Mouse (Mus musculus) CD8-positive naive resting alpha-beta T cell, adult 2 months (primary cell): Measurements from ENCODE around the gene Trp53i13.

ENCODE experiments used
- DNase-seq, 2 experiments: peaks; one replicate each; pipeline ENCODE4 v3.0.0; 2022; ENCODE audit warnings: low read depth in 2 of 2, low spot score in 2 of 2

The Trp53i13 gene

DNA sequence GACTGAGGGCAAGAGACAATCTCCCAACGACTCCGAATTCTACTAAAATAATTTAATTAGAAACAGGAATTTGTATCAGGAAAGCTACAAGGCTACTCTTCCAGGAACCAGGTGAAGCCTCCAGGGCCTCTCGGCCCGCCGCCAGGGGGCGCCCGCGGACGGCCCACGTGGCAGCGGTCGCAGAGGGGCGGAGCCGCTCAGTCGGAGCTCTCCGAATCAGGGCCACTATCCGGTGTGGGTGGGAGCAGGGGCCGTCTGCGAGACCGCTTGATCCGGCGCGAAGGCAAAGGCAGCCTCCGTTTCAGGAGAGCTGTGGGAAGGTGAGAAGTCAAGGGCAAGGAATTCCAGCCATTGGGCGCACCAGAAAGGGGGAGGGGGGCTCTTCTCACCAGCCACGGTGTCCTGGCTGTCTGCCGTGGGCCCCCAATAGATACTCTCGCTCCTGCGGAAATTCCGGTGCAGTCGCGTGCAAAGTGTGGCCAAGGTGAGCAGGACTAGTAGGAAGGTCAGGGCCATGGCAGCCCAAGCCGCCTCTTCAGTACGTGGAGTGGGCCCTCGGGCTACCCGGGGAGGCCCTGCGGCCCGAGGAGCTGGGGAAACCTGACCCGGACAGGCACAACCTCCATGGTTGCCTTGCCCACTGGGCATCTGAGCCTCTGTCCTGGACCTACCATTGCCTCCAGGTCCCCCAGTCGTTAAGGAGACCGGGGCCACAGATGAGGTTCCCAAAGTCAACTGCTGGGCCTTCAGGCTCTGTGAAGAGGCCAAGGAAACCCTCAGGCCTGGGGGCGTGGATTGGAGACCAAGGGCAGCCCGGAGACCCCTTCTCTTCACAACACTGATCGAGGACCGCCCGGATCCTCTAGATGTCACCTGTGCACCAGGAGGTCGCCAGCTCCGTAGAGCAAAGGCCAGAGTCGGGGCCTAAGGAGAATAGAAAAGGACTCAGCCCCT, 7.4 kb downstream of the Trp53i13 start:
- DNase-seq: peak; percentile 86 to 87

DNA sequence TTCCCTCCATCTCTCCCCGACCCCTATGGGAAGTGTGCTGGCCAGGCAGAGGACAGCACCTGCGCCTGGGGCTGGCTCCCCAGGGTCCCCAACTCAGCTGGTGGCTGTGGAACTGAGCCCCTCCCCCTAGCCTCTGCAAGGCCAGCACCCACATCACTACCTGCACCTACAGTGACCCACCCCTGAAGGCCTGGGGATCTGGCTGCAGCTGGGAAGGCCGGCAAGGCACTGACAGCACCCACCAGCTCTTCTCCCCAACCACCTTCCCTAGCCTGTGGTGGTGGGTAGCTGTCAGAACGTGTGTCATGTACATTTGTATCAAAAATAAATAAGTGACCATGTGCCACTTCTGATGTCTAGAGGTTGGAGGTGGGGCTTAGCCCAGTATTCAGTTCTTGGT, 8.4 kb downstream of the Trp53i13 start:
- no peak for DNase-seq

DNA sequence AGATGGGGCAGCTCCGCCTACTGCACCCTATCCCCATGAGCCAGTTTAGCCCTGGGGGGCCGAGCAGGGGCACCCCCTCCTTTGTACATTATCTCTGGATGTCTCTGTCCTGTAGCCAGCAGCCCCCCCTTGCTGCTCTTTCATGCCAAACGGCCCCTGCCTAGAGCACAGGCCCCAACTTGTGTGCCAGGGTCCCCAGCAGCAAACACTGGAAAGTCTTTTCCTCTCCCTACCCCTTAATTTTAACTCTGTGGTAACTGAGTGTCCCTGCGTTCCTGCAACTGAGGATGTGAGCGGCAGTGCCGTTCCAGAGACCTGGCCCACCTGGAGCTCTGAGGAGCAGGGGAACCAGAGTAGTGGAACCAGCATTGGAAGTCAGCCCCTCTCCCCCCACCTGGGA, 8.8 kb downstream of the Trp53i13 start:
- DNase-seq: no peak

GRCm38 (mm10) chr11:77506273-77506672, 9.5 kb downstream of the Trp53i13 start:
- no peak for DNase-seq

- DNase-seq: no peak
Measured at GRCm38 (mm10) chr11:77505291-77505980, 10.3 kb downstream of the Trp53i13 start.

GRCm38 (mm10) chr11:77504377-77504776, 11.4 kb downstream of the Trp53i13 start:
- no peak for DNase-seq

- DNase-seq: no peak
Measured at GRCm38 (mm10) chr11:77503511-77503910, 12.3 kb downstream of the Trp53i13 start.

- DNase-seq: no peak
Measured at GRCm38 (mm10) chr11:77502481-77502880, 13.3 kb downstream of the Trp53i13 start.

DNA sequence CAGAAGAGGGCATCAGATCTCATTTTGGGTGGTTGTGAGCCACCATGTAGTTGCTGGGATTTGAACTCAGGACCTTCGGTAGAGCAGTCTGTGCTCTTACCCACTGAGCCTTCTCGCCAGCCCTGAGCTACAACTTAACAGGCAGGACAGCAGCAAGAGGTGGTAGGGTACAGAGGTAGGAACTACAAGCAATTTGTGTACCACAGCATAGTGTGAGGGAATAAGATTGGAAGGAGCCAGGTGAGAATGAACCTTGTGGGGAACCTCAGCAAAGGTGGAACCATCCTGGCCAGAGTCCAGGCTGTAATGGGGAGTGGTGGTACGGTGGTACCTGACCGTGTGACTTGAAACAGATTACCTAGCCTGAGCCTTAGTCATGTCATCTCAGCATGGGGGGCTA, 13.8 kb downstream of the Trp53i13 start:
- no peak for DNase-seq

DNA sequence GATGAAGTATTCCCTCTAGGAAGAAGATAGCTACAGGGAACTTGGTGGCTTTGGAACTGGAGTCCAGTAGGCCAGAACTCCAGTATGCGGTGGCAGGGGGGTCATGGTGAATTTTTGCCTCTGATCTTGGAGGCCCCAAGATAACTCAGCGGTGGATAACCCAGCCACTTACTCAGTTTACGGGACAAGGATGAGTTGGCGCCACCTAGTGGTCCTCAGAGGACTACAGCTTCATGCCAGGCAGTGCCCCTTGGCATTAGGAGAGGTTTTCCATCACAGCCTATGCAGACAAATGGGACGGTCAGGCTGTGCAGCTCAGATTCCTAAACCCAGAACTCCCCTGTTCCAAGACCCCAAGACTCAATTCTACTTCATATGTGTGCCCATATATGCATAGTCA, 14.4 kb downstream of the Trp53i13 start:
- peak; percentile 66 to 74 for DNase-seq

DNA sequence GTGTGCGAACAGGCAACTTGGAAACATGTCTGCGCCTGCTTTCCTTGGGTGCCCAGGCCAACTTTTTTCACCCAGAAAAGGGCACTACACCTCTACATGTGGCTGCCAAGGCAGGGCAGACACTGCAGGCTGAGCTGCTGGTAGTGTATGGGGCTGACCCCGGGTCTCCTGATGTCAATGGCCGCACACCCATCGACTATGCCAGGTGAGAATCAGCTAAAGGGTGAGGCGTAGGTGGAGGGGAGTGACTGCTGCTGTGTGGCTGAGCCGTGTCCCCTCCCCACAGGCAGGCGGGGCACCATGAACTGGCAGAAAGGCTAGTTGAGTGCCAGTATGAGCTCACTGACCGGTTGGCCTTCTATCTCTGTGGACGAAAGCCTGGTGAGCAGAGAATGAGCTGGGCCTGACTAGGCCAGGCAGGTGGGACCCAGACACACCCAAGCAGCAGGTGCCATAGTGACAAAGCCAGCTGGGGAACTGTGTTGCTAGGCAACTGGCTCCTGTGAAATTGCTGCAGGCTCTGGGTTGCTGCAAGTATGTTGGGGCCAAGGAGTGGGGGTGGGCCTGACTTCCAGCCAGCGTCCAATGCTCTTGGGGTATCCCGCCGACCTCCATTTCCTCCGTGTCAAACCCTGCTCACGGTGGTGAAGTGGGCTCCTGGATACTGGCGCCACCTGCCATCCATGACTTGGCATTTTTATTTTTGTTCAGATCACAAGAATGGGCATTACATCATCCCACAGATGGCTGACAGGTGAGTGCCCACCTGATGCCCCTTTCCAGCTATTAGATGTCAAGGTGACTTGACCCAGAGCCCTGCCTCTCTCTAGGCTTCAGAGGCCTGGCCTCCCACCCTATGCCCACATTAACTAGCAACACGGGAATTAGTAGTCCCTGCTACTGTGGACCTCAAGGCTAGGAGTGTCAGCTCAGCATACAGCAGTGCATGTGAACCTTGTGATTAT, 15.1 kb downstream of the Trp53i13 start:
- DNase-seq: no peak

GRCm38 (mm10) chr11:77499354-77499753, 16.4 kb downstream of the Trp53i13 start:
- no peak for DNase-seq

GRCm38 (mm10) chr11:77498261-77499139, 17.3 kb downstream of the Trp53i13 start:
- no peak for DNase-seq

GRCm38 (mm10) chr11:77497851-77498250, 17.9 kb downstream of the Trp53i13 start:
- no peak for DNase-seq

- peak; percentile 41 to 60 for DNase-seq
Measured at GRCm38 (mm10) chr11:77497341-77497756, 18.4 kb downstream of the Trp53i13 start.

GRCm38 (mm10) chr11:77495507-77495906, 20.3 kb downstream of the Trp53i13 start:
- DNase-seq: no peak

GRCm38 (mm10) chr11:77494782-77495181, 21.0 kb downstream of the Trp53i13 start:
- DNase-seq: no peak

DNA sequence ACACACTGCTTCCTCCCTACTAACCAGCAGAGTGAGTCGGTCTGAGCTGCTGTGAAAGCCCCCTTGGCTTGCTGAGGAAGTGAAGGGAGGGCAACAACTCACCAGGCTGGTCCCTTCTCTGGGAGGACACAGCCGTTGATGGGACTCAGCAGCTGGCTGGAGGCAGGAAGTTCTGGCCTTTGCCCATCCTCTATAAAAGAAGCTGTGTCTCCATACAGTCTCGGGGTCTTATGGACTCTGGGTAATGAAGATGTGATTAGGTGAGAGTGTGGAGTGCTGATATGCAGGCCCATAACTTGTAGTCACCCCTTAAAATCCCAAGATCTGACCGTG, 21.5 kb downstream of the Trp53i13 start:
- no peak for DNase-seq

DNA sequence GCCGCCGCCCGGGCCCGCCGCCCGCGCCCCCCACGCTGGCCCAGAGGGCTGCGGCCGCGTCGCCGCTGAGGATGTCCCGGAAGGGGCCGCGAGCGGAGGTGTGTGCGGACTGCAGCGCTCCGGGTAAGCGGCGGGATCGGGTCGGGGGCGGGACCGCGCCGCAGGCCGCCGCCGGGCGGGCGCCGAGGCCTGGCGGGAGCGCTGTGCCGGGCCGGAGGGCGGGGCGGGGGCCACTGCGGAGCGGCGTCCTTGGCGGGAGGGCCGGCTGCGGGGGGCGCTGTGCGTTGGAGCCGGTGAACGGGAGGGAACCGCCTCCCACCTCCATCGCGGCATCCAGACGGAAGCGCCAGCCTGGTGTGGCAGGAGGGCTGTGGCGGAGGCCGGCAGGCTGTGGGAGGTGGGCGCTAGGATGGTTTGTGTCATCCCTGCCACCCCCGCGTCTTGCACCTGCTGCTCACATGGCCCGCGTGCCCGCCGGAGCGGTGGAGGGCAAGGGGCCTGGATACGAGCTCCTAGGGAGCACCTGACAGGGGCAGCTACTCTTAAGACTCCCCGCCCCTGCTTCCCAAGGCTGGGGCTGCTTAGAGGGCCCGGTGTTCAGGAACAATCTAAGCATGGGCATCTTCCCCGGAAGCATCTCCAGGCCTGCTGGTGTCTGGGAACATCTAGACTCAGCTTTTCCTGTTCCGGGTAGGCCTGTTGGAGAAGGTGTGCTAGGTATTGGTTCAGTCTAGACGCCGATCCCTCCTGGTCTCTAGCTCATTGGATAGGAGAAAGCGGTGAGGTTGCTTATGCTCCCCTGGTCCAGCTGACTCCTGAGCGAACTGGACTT, 22.1 kb downstream of the Trp53i13 start, which contains the start of gene Git1:
Git1 (plus strand) TSS at position 51 of the 832 bp plus-strand sequence.
- DNase-seq: no peak
